Mouse (Mus musculus): Measurements from ENCODE around the gene Pkd1l1. TPM values are rescaled to one million over a fixed set of nuclear protein-coding genes. Genes with fewer than 3 reads are reported as not detected.

Gene Pkd1l1
- polyA plus RNA-seq, 2 experiments: 0.04 to 0.11 TPM

DNA sequence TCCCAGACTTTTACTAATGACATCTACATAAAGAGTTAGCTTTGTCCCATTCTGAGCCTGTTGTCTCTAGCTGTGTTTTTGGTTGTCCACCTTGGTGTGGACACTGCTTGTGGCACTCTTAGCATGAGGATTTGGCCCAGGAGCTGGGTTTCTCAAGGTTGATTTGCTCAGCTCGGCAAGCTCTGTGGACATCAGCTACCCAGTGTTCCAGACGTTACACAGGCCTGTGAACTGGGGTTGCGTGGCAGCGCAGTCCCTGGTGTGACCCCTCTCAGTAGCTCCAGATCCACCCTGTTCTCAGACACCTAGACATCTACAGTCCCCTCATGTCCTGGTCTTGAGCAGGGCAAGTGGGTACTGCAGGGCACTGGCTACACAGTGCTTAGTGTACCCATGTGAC lies 110.6 kb downstream of the Pkd1l1 start:
- Histone ChIP-seq H3K9ac (ENCODE audit: low read depth, low read length, severe bottlenecking) (no peak overlapping the region), H3K27ac (replicated peaks; ENCODE audit: low read depth, low read length) (no peak overlapping the region), H3K4me2 (replicated peaks; ENCODE audit: low read depth, low read length, severe bottlenecking) (no peak overlapping the region), H3K36me3 (ENCODE audit: control insufficient read depth, insufficient read depth, low read length) (no peaks in the 10 kb centered on the region), H3K4me1 (ENCODE audit: control insufficient read depth, insufficient read depth, low read length) (peaks cover 2% of the 10 kb centered on the region; the same call in 1 of the 2 replicates), H3K9me3 (ENCODE audit: control insufficient read depth, low read length) (no peaks in the 10 kb centered on the region), H3K27me3 (ENCODE audit: control insufficient read depth, insufficient read depth, low read length) (no peaks in the 10 kb centered on the region), H3K4me3 (replicated peaks; ENCODE audit: low read length) (no peak overlapping the region)
- TF ChIP-seq POLR2A (IDR thresholded peaks at IDR 0.05; ENCODE audit: borderline replicate concordance, extremely low read depth, insufficient read depth, insufficient read length): no peak
- ATAC-seq (ENCODE audit: low FRiP score, low read depth) (no peak), DNase-seq (ENCODE audit: low spot score) (no peak)
- 79% methylated on average over 4 of the region's 4 CpGs for WGBS

DNA sequence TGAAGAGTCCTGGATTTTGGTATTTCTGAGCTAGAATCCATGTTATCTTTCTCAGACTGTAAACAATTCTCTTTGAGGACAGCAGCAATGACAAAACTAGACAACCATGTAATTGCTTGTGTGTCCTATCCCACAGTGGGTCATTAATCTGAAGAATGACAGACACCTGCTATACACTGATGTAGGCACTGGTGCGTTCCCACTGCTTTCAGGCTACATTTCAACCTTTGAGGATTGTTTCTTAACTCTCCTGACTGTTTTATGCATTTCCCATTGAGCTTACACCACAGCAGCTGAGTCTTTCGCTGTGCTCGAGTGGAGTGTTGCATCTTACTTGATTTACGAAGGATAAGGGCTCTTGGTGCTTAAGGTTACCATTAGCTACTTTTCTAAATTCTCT lies 111.1 kb downstream of the Pkd1l1 start:
- Histone ChIP-seq H3K4me3 (replicated peaks; ENCODE audit: low read length) (no peak overlapping the region), H3K4me2 (replicated peaks; ENCODE audit: low read depth, low read length, severe bottlenecking) (no peak overlapping the region), H3K36me3 (ENCODE audit: control insufficient read depth, insufficient read depth, low read length) (no peaks in the 10 kb centered on the region), H3K27me3 (ENCODE audit: control insufficient read depth, insufficient read depth, low read length) (no peaks in the 10 kb centered on the region), H3K9me3 (ENCODE audit: control insufficient read depth, low read length) (no peaks in the 10 kb centered on the region), H3K27ac (replicated peaks; ENCODE audit: low read depth, low read length) (no peak overlapping the region), H3K9ac (ENCODE audit: low read depth, low read length, severe bottlenecking) (no peak overlapping the region), H3K4me1 (ENCODE audit: control insufficient read depth, insufficient read depth, low read length) (peaks cover 2% of the 10 kb centered on the region; the same call in 1 of the 2 replicates)
- WGBS: 79% methylated on average over 4 of the region's 4 CpGs
- no peak for DNase-seq (ENCODE audit: low spot score)
- ATAC-seq (ENCODE audit: low FRiP score, low read depth): no peak
- no peak for TF ChIP-seq POLR2A (IDR thresholded peaks at IDR 0.05; ENCODE audit: borderline replicate concordance, extremely low read depth, insufficient read depth, insufficient read length)

DNA sequence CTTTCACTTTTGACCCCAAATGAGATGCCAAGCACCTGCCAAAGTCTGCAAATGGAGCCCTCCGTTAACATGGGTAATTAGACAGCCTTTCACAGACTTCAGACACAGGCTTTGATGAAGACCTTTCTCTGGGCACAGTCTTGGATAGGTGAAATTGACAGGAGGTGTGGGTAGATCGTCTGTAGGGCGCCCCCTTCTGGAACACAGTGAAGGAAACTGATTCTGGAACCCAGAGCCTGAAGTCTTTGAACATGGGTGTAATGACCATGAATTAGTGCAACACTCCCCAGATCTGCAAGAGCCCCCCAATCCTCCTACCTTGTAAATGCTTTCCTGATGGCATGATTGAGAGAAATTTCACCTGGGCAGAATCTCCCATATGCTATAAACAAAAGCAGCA lies 112.2 kb downstream of the Pkd1l1 start:
- 21% methylated on average over 3 of the region's 3 CpGs for WGBS

DNA sequence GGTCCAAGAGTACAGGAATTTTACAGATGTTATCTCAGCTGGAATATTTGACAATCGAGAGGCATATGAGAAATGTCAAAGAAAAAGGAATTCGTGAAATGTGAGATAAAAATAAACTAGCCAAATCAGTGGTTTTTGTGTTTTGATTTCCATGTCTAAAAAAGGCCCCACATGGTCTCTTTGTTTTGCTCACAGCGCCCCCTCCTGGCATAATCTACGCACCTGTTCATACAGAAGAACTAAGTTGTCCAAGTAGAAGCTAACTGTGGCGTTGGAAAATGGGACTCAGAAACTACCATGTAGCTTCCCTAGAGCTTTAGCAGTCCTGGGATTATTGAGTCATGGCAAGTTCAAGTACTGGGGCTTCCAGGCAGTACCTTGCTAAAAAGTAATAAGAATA lies 113.2 kb downstream of the Pkd1l1 start:
- Histone ChIP-seq H3K27ac (replicated peaks; ENCODE audit: low read depth, low read length) (no peak overlapping the region), H3K36me3 (ENCODE audit: control insufficient read depth, insufficient read depth, low read length) (no peaks in the 10 kb centered on the region), H3K9ac (ENCODE audit: low read depth, low read length, severe bottlenecking) (no peak overlapping the region), H3K4me3 (replicated peaks; ENCODE audit: low read length) (no peak overlapping the region), H3K9me3 (ENCODE audit: control insufficient read depth, low read length) (no peaks in the 10 kb centered on the region), H3K4me2 (replicated peaks; ENCODE audit: low read depth, low read length, severe bottlenecking) (no peak overlapping the region), H3K27me3 (ENCODE audit: control insufficient read depth, insufficient read depth, low read length) (no peaks in the 10 kb centered on the region), H3K4me1 (ENCODE audit: control insufficient read depth, insufficient read depth, low read length) (peaks cover 2% of the 10 kb centered on the region; the same call in 1 of the 2 replicates)
- no peak for ATAC-seq (ENCODE audit: low FRiP score, low read depth)
- TF ChIP-seq POLR2A (IDR thresholded peaks at IDR 0.05; ENCODE audit: borderline replicate concordance, extremely low read depth, insufficient read depth, insufficient read length): no peak
- WGBS: 20% methylated on average over 5 of the region's 5 CpGs
- DNase-seq (ENCODE audit: low spot score): peak; percentile 77

More for the DNA sequence above, 112.2 kb downstream of the Pkd1l1 start:
- H3K4me1 ChIP-seq (ENCODE audit: control insufficient read depth, insufficient read depth, low read length): peaks cover 2% of the 10 kb centered on the region; the same call in 1 of the 2 replicates
- H3K9ac ChIP-seq (ENCODE audit: low read depth, low read length, severe bottlenecking): no peak overlapping the region
- H3K36me3 ChIP-seq (ENCODE audit: control insufficient read depth, insufficient read depth, low read length): no peaks in the 10 kb centered on the region
- ATAC-seq (ENCODE audit: low FRiP score, low read depth): no peak
- H3K27ac ChIP-seq (replicated peaks; ENCODE audit: low read depth, low read length): no peak overlapping the region
- no peak overlapping the region for H3K4me3 ChIP-seq (replicated peaks; ENCODE audit: low read length)
- no peaks in the 10 kb centered on the region for H3K9me3 ChIP-seq (ENCODE audit: control insufficient read depth, low read length)
- no peak for TF ChIP-seq POLR2A (IDR thresholded peaks at IDR 0.05; ENCODE audit: borderline replicate concordance, extremely low read depth, insufficient read depth, insufficient read length)
- no peak for DNase-seq (ENCODE audit: low spot score)
- H3K4me2 ChIP-seq (replicated peaks; ENCODE audit: low read depth, low read length, severe bottlenecking): no peak overlapping the region
- no peaks in the 10 kb centered on the region for H3K27me3 ChIP-seq (ENCODE audit: control insufficient read depth, insufficient read depth, low read length)

DNA sequence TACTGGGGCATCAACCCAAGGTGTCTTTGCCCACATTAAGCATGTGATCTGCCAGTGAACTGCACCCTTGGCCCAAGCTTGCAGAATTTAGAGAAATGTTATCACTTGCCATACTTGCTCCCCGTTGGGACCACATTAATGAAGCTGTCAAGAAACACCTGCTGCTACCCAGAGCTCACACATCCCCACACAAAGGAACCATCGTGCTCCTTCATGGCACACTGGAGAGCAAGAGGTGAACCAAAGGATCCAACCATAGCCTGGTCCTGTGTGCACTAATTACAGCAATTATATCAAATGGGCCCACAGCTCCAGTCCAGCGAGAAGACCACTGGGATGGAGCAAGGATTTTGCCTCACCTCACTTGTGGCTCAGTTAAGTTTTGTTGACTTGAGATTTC lies 114.0 kb downstream of the Pkd1l1 start:
- H3K27ac ChIP-seq (replicated peaks; ENCODE audit: low read depth, low read length): no peak overlapping the region
- no peak for DNase-seq (ENCODE audit: low spot score)
- H3K4me3 ChIP-seq (replicated peaks; ENCODE audit: low read length): no peak overlapping the region
- no peaks in the 10 kb centered on the region for H3K9me3 ChIP-seq (ENCODE audit: control insufficient read depth, low read length)
- H3K4me1 ChIP-seq (ENCODE audit: control insufficient read depth, insufficient read depth, low read length): peaks cover 2% of the 10 kb centered on the region; the same call in 1 of the 2 replicates
- no peaks in the 10 kb centered on the region for H3K36me3 ChIP-seq (ENCODE audit: control insufficient read depth, insufficient read depth, low read length)
- no peak overlapping the region for H3K4me2 ChIP-seq (replicated peaks; ENCODE audit: low read depth, low read length, severe bottlenecking)
- no peak for ATAC-seq (ENCODE audit: low FRiP score, low read depth)
- no peaks in the 10 kb centered on the region for H3K27me3 ChIP-seq (ENCODE audit: control insufficient read depth, insufficient read depth, low read length)
- no peak overlapping the region for H3K9ac ChIP-seq (ENCODE audit: low read depth, low read length, severe bottlenecking)
- TF ChIP-seq POLR2A (IDR thresholded peaks at IDR 0.05; ENCODE audit: borderline replicate concordance, extremely low read depth, insufficient read depth, insufficient read length): no peak
- 49% methylated on average over 3 of the region's 3 CpGs for WGBS

DNA sequence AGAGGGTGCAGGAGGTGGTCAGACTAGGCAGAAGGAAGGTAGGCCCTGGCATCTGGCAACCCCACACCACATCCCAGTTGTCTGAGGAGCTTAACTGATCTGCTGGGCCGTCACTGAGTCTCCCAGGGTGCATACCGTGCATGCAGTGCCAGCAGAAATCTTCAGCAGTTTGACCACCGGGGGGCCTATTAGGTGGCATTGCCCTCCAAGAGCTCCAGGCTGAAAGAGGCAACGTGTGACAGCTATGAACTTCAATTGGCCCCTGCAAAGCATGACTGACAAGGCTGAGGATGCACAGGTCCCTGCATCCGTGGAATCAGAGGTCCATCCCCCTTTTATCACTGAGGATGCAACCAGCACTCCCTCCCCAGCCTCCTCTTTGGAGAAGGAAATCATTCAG lies 116.9 kb downstream of the Pkd1l1 start:
- no peak overlapping the region for H3K4me2 ChIP-seq (replicated peaks; ENCODE audit: low read depth, low read length, severe bottlenecking)
- TF ChIP-seq POLR2A (IDR thresholded peaks at IDR 0.05; ENCODE audit: borderline replicate concordance, extremely low read depth, insufficient read depth, insufficient read length): no peak
- no peak overlapping the region for H3K4me3 ChIP-seq (replicated peaks; ENCODE audit: low read length)
- ATAC-seq (ENCODE audit: low FRiP score, low read depth): no peak
- H3K36me3 ChIP-seq (ENCODE audit: control insufficient read depth, insufficient read depth, low read length): no peaks in the 10 kb centered on the region
- WGBS: 58% methylated on average over 5 of the region's 5 CpGs
- H3K9ac ChIP-seq (ENCODE audit: low read depth, low read length, severe bottlenecking): no peak overlapping the region
- no peaks in the 10 kb centered on the region for H3K9me3 ChIP-seq (ENCODE audit: control insufficient read depth, low read length)
- DNase-seq (ENCODE audit: low spot score): no peak
- no peak overlapping the region for H3K27ac ChIP-seq (replicated peaks; ENCODE audit: low read depth, low read length)
- peaks cover 2% of the 10 kb centered on the region; the same call in 1 of the 2 replicates for H3K4me1 ChIP-seq (ENCODE audit: control insufficient read depth, insufficient read depth, low read length)
- H3K27me3 ChIP-seq (ENCODE audit: control insufficient read depth, insufficient read depth, low read length): no peaks in the 10 kb centered on the region

Data from limb, embryonic 14.5 days (tissue).